ENCODE assay signal across 11 mouse cellular contexts in genomic region chr4:88805761-88806160, GRCm38 (mm10). TPM values are rescaled to one million over a fixed set of nuclear protein-coding genes. Genes with fewer than 3 reads are reported as not detected.
DNase-seq lines count a peak whose midpoint lies in the region; ATAC-seq and TF ChIP-seq lines count a peak whose summit lies in the region.
"Not testable (repeated sequence)": the region's sequence is repeated elsewhere in the genome, so short reads cannot be mapped to it uniquely, and the experiment has no call there.
"Had no signal": no experiment of that assay in that cellular context is flagged by ENCODE, and none has a peak within 500 bp of the region (broad histone marks: within the 10 kb centered on the region; RNA-seq: fewer than 3 reads in every experiment).

No protein-coding gene starts in this region.

- H3K4me2 ChIP-seq in heart, postnatal 0 days (ENCODE audit: low read depth, low read length); lung, postnatal 0 days (replicated peaks; ENCODE audit: low read depth, low read length): not testable (repeated sequence)
- H3K4me2 ChIP-seq in neural tube, embryonic 15.5 days = peak overlapping the region; percentile 52

- ATAC-seq in heart, postnatal 0 days (ENCODE audit: insufficient read depth, low read depth); lung, postnatal 0 days; neural tube, embryonic 15.5 days (ENCODE audit: low FRiP score): not testable (repeated sequence)

- not testable (repeated sequence) for H3K9ac ChIP-seq in heart, postnatal 0 days (replicated peaks; ENCODE audit: low read depth, low read length); lung, postnatal 0 days (replicated peaks; ENCODE audit: low read depth); neural tube, embryonic 15.5 days (replicated peaks)

- intact Hi-C loops in left cerebral cortex, postnatal 4 days (cut with DNase I) = not testable (repeated sequence)

- H3K27ac ChIP-seq in heart, postnatal 0 days (ENCODE audit: low read depth); lung, postnatal 0 days (ENCODE audit: low read length); neural tube, embryonic 15.5 days (replicated peaks): not testable (repeated sequence)

- WGBS in heart, postnatal 0 days = 0% methylated on average over 4 of the region's 34 CpGs
- no CpG with 5 or more reads among the region's 34 CpGs for WGBS in lung, postnatal 0 days
- WGBS in neural tube, embryonic 15.5 days = no CpG with 5 or more reads among the region's 34 CpGs

- TF ChIP-seq EP300 in heart, postnatal 0 days (IDR thresholded peaks at IDR 0.05; ENCODE audit: low read depth); lung, postnatal 0 days (IDR thresholded peaks at IDR 0.05): not testable (repeated sequence)

- not testable (repeated sequence) for H3K4me1 ChIP-seq in heart, postnatal 0 days (ENCODE audit: control insufficient read depth, insufficient read depth); lung, postnatal 0 days (ENCODE audit: insufficient read depth, low read depth, low read length); neural tube, embryonic 15.5 days

- 0 out of 2 replicates have a peak overlapping the region, but pooled peaks have one; percentile 24 for H3K4me3 ChIP-seq in heart, postnatal 0 days (ENCODE audit: low read depth, low read length)
- H3K4me3 ChIP-seq in lung, postnatal 0 days (ENCODE audit: low read depth, low read length) = not testable (repeated sequence)
- peak overlapping the region; percentile 21; the same call in 1 of the 2 replicates for H3K4me3 ChIP-seq in neural tube, embryonic 15.5 days (replicated peaks)

- H3K9me3 ChIP-seq in heart, postnatal 0 days (replicated peaks; ENCODE audit: control insufficient read depth, low read length); lung, postnatal 0 days (ENCODE audit: low read length); neural tube, embryonic 15.5 days (replicated peaks): not testable (repeated sequence)

- DNase-seq in adrenal gland, adult (ENCODE audit: inconsistent age in 2 of 2, low spot score in 1 of 2) = peak; percentile 56 to 76
- peak; percentile 13 to 35 for DNase-seq in cerebellum, postnatal 25 days
- peak; percentile 5 for DNase-seq in gastrocnemius, adult 18-20 months (ENCODE audit: low spot score)
- DNase-seq in heart, postnatal 0 days (ENCODE audit: low spot score); lung, postnatal 0 days (ENCODE audit: low spot score): not testable (repeated sequence)
- DNase-seq in kidney, adult 11 months = peak; percentile 52
- peak; percentile 9 for DNase-seq in left cerebral cortex, postnatal 4 days

- peak; percentile 32 for TF ChIP-seq CTCF in heart, postnatal 0 days (IDR thresholded peaks at IDR 0.05; ENCODE audit: low read depth)
- peak; percentile 43 for TF ChIP-seq CTCF in lung, postnatal 0 days (IDR thresholded peaks at IDR 0.05)

- H3K36me3 ChIP-seq in heart, postnatal 0 days (replicated peaks; ENCODE audit: control insufficient read depth, insufficient read depth, low read length); lung, postnatal 0 days (ENCODE audit: insufficient read depth, low read length); neural tube, embryonic 15.5 days: not testable (repeated sequence)

- H3K27me3 ChIP-seq in heart, postnatal 0 days (ENCODE audit: control insufficient read depth, insufficient read depth, low read length); lung, postnatal 0 days (replicated peaks; ENCODE audit: insufficient read depth, low read length); neural tube, embryonic 15.5 days (replicated peaks): not testable (repeated sequence)

RNA-seq across cellular contexts. Expression of gene Gm13288, which starts 0.4 kb away (rescaled TPM):
- total RNA-seq in gastrocnemius, adult 18-20 months (2021) = not detected
- total RNA-seq in heart, postnatal 0 days (2014; rRNA removed; ENCODE audit: low replicate concordance) = not detected in 2 replicates
- not detected in 2 replicates for polyA plus RNA-seq in heart, postnatal 0 days (2015; fragmentation: Nextera tagmentation; extraction: Ambion mirVana)
- not detected for total RNA-seq in left cerebral cortex, postnatal 4 days (2021)
- 0.05 TPM in 1 of 2 replicates, not detected in the other for polyA plus RNA-seq in lung, postnatal 0 days (2015; fragmentation: Nextera tagmentation; extraction: Ambion mirVana)
- not detected in 2 replicates for polyA plus RNA-seq in neural tube, embryonic 15.5 days (2015; fragmentation: Nextera tagmentation; extraction: Ambion mirVana)
- total RNA-seq: common myeloid progenitor, adult 5-6 weeks; hindbrain, postnatal 0 days had no signal
- polyA plus RNA-seq: hindbrain, postnatal 0 days; macrophage had no signal

RNA-seq across cellular contexts. Expression of gene Gm13287, which starts 2.7 kb away (rescaled TPM):
- not detected for total RNA-seq in gastrocnemius, adult 18-20 months (2021)
- total RNA-seq in heart, postnatal 0 days (2014; rRNA removed; ENCODE audit: low replicate concordance) = not detected in 2 replicates
- polyA plus RNA-seq in heart, postnatal 0 days (2015; fragmentation: Nextera tagmentation; extraction: Ambion mirVana) = not detected in 2 replicates
- total RNA-seq in left cerebral cortex, postnatal 4 days (2021) = not detected
- not detected in 2 replicates for polyA plus RNA-seq in lung, postnatal 0 days (2015; fragmentation: Nextera tagmentation; extraction: Ambion mirVana)
- polyA plus RNA-seq in neural tube, embryonic 15.5 days (2015; fragmentation: Nextera tagmentation; extraction: Ambion mirVana) = not detected in 2 replicates
- total RNA-seq: common myeloid progenitor, adult 5-6 weeks; hindbrain, postnatal 0 days had no signal
- polyA plus RNA-seq: hindbrain, postnatal 0 days; macrophage had no signal

RNA-seq across cellular contexts. Expression of gene Gm13285, which starts 6.3 kb away (rescaled TPM):
- total RNA-seq in gastrocnemius, adult 18-20 months (2021) = not detected
- 0.50 and 0.66 TPM in 2 replicates for total RNA-seq in heart, postnatal 0 days (2014; rRNA removed; ENCODE audit: low replicate concordance)
- 0.78 and 0.85 TPM in 2 replicates for polyA plus RNA-seq in heart, postnatal 0 days (2015; fragmentation: Nextera tagmentation; extraction: Ambion mirVana)
- under 1 TPM in 1 of 2 experiments, not detected in 1; 0.24 TPM for total RNA-seq in left cerebral cortex, postnatal 4 days (2021)
- 1.8 and 2.4 TPM in 2 replicates for polyA plus RNA-seq in lung, postnatal 0 days (2015; fragmentation: Nextera tagmentation; extraction: Ambion mirVana)
- 0.38 TPM in 1 of 2 replicates, not detected in the other for polyA plus RNA-seq in neural tube, embryonic 15.5 days (2015; fragmentation: Nextera tagmentation; extraction: Ambion mirVana)
- total RNA-seq: common myeloid progenitor, adult 5-6 weeks; hindbrain, postnatal 0 days had no signal
- polyA plus RNA-seq: macrophage had no signal

RNA-seq across cellular contexts. Expression of gene Gm13279, which starts 8.6 kb away (rescaled TPM):
- not detected for total RNA-seq in gastrocnemius, adult 18-20 months (2021)
- not detected in 2 replicates for total RNA-seq in heart, postnatal 0 days (2014; rRNA removed; ENCODE audit: low replicate concordance)
- polyA plus RNA-seq in heart, postnatal 0 days (2015; fragmentation: Nextera tagmentation; extraction: Ambion mirVana) = not detected in 2 replicates
- not detected for total RNA-seq in left cerebral cortex, postnatal 4 days (2021)
- polyA plus RNA-seq in lung, postnatal 0 days (2015; fragmentation: Nextera tagmentation; extraction: Ambion mirVana) = not detected in 2 replicates
- not detected in 2 replicates for polyA plus RNA-seq in neural tube, embryonic 15.5 days (2015; fragmentation: Nextera tagmentation; extraction: Ambion mirVana)
- total RNA-seq: common myeloid progenitor, adult 5-6 weeks; hindbrain, postnatal 0 days had no signal
- polyA plus RNA-seq: hindbrain, postnatal 0 days; macrophage had no signal

RNA-seq across cellular contexts. Expression of gene Ifna7, which starts 10.3 kb away (rescaled TPM):
- not detected for total RNA-seq in gastrocnemius, adult 18-20 months (2021)
- total RNA-seq in heart, postnatal 0 days (2014; rRNA removed; ENCODE audit: low replicate concordance) = not detected in 2 replicates
- not detected in 2 replicates for polyA plus RNA-seq in heart, postnatal 0 days (2015; fragmentation: Nextera tagmentation; extraction: Ambion mirVana)
- not detected for total RNA-seq in left cerebral cortex, postnatal 4 days (2021)
- not detected in 2 replicates for polyA plus RNA-seq in lung, postnatal 0 days (2015; fragmentation: Nextera tagmentation; extraction: Ambion mirVana)
- polyA plus RNA-seq in neural tube, embryonic 15.5 days (2015; fragmentation: Nextera tagmentation; extraction: Ambion mirVana) = not detected in 2 replicates
- total RNA-seq: common myeloid progenitor, adult 5-6 weeks; hindbrain, postnatal 0 days had no signal
- polyA plus RNA-seq: hindbrain, postnatal 0 days; macrophage had no signal
